11 mouse cellular contexts compared by ENCODE assay signal in genomic region chr15:81212976-81213375, GRCm38 (mm10). TPM values are rescaled to one million over a fixed set of nuclear protein-coding genes. Genes with fewer than 3 reads are reported as not detected.
A peak's percentile ranks its signal among the peaks of the same experiment; 100 is the strongest.
DNase-seq lines count a peak whose midpoint lies in the region; ATAC-seq and TF ChIP-seq lines count a peak whose summit lies in the region.
"Had no signal": no experiment of that assay in that cellular context is flagged by ENCODE, and none has a peak within 500 bp of the region (broad histone marks: within the 10 kb centered on the region; RNA-seq: fewer than 3 reads in every experiment).

No protein-coding gene starts in this region.

- H3K27me3 ChIP-seq in hindbrain, embryonic 12.5 days = no peaks in the 10 kb centered on the region
- no peaks in the 10 kb centered on the region for H3K27me3 ChIP-seq in hindbrain, embryonic 14.5 days (ENCODE audit: control insufficient read depth, insufficient read depth, low read length)
- H3K27me3 ChIP-seq in limb, embryonic 14.5 days (ENCODE audit: control insufficient read depth, insufficient read depth, low read length) = no peaks in the 10 kb centered on the region
- H3K27me3 ChIP-seq: liver, embryonic 15.5 days had no signal

- no peak overlapping the region for H3K4me3 ChIP-seq in hindbrain, embryonic 12.5 days
- H3K4me3 ChIP-seq in hindbrain, embryonic 14.5 days (replicated peaks; ENCODE audit: low read length) = no peak overlapping the region
- no peak overlapping the region for H3K4me3 ChIP-seq in limb, embryonic 14.5 days (replicated peaks; ENCODE audit: low read length)
- H3K4me3 ChIP-seq: liver, embryonic 15.5 days had no signal

- DNase-seq in hindbrain, embryonic 14.5 days (ENCODE audit: low spot score) = no peak
- DNase-seq in adrenal gland, postnatal 10 days = peak; percentile 73
- peak; percentile 73 to 84 for DNase-seq in gastrocnemius, adult 8-10 months (ENCODE audit: low spot score in 2 of 2)
- DNase-seq in limb, embryonic 14.5 days (ENCODE audit: low spot score) = peak; percentile 48
- DNase-seq in right cerebral cortex, postnatal 25 days = no peak
- no peak for DNase-seq in left cerebral cortex, postnatal 25 days (ENCODE audit: low spot score in 2 of 2)
- no peak for DNase-seq in retina, embryonic 14.5 days (ENCODE audit: low spot score)
- DNase-seq: thymus, postnatal 4 days had no signal

- H3K4me2 ChIP-seq in hindbrain, embryonic 12.5 days (replicated peaks) = 0 out of 2 replicates have a peak overlapping the region, but pooled peaks have one; percentile 6
- no peak overlapping the region for H3K4me2 ChIP-seq in hindbrain, embryonic 14.5 days (replicated peaks)
- peak overlapping the region; percentile 20; the same call in 1 of the 2 replicates for H3K4me2 ChIP-seq in limb, embryonic 14.5 days (replicated peaks; ENCODE audit: low read depth, low read length, severe bottlenecking)
- H3K4me2 ChIP-seq: liver, embryonic 15.5 days had no signal

- intact Hi-C loops in left cerebral cortex, postnatal 25 days (cut with DNase I) = no loop called here

- TF ChIP-seq POLR2A in limb, embryonic 14.5 days (IDR thresholded peaks at IDR 0.05; ENCODE audit: borderline replicate concordance, extremely low read depth, insufficient read depth, insufficient read length) = no peak

- no peaks in the 10 kb centered on the region for H3K36me3 ChIP-seq in hindbrain, embryonic 12.5 days
- no peaks in the 10 kb centered on the region for H3K36me3 ChIP-seq in hindbrain, embryonic 14.5 days (replicated peaks; ENCODE audit: control insufficient read depth, insufficient read depth)
- H3K36me3 ChIP-seq in limb, embryonic 14.5 days (ENCODE audit: control insufficient read depth, insufficient read depth, low read length) = no peaks in the 10 kb centered on the region
- H3K36me3 ChIP-seq: liver, embryonic 15.5 days had no signal

- no peak overlapping the region for H3K9ac ChIP-seq in hindbrain, embryonic 12.5 days
- no peak overlapping the region for H3K9ac ChIP-seq in hindbrain, embryonic 14.5 days
- no peak overlapping the region for H3K9ac ChIP-seq in limb, embryonic 14.5 days (ENCODE audit: low read depth, low read length, severe bottlenecking)
- H3K9ac ChIP-seq: liver, embryonic 15.5 days had no signal

- no peak for ATAC-seq in hindbrain, embryonic 12.5 days (ENCODE audit: low FRiP score)
- ATAC-seq in hindbrain, embryonic 14.5 days (ENCODE audit: low FRiP score) = no peak
- ATAC-seq in limb, embryonic 14.5 days (ENCODE audit: low FRiP score, low read depth) = peak; percentile 44; the same call in 1 of the 2 replicates
- ATAC-seq: hindbrain, embryonic 16.5 days had no signal

- no peaks in the 10 kb centered on the region for H3K4me1 ChIP-seq in hindbrain, embryonic 12.5 days
- no peaks in the 10 kb centered on the region for H3K4me1 ChIP-seq in hindbrain, embryonic 14.5 days (replicated peaks; ENCODE audit: control insufficient read depth, insufficient read depth, low read length)
- H3K4me1 ChIP-seq in limb, embryonic 14.5 days (ENCODE audit: control insufficient read depth, insufficient read depth, low read length) = 0 out of 2 replicates have a peak, but pooled peaks cover 5% of the 10 kb centered on the region
- H3K4me1 ChIP-seq: liver, embryonic 15.5 days had no signal

- no peaks in the 10 kb centered on the region for H3K9me3 ChIP-seq in hindbrain, embryonic 12.5 days (replicated peaks)
- H3K9me3 ChIP-seq in hindbrain, embryonic 14.5 days (ENCODE audit: control insufficient read depth, low read length) = no peaks in the 10 kb centered on the region
- H3K9me3 ChIP-seq in limb, embryonic 14.5 days (ENCODE audit: control insufficient read depth, low read length) = no peaks in the 10 kb centered on the region
- H3K9me3 ChIP-seq: liver, embryonic 15.5 days had no signal

- 64% methylated on average over 15 of the region's 15 CpGs for WGBS in hindbrain, embryonic 12.5 days
- 77% methylated on average over 15 of the region's 15 CpGs for WGBS in hindbrain, embryonic 14.5 days
- 29% methylated on average over 15 of the region's 15 CpGs for WGBS in limb, embryonic 14.5 days

- no peak overlapping the region for H3K27ac ChIP-seq in hindbrain, embryonic 12.5 days
- H3K27ac ChIP-seq in hindbrain, embryonic 14.5 days = no peak overlapping the region
- no peak overlapping the region for H3K27ac ChIP-seq in limb, embryonic 14.5 days (replicated peaks; ENCODE audit: low read depth, low read length)
- H3K27ac ChIP-seq: liver, embryonic 15.5 days had no signal

RNA-seq across cellular contexts. Expression of gene Mchr1, which starts 22.3 kb away (rescaled TPM):
- polyA plus RNA-seq in hindbrain, embryonic 12.5 days (2016; fragmentation: Nextera tagmentation; extraction: Ambion mirVana) = 0.74 and 1.2 TPM in 2 replicates
- polyA plus RNA-seq in hindbrain, embryonic 14.5 days (2014; fragmentation: Nextera tagmentation; extraction: Ambion mirVana) = 3.4 and 5.4 TPM in 2 replicates
- total RNA-seq in adrenal gland, postnatal 10 days (2021) = under 1 TPM; 0.18 to 0.61 TPM
- 1 to 10 TPM; 2.1 to 6.9 (median 4.4) TPM for total RNA-seq in gastrocnemius, adult 8-10 months (2022)
- 1.6 and 1.7 TPM in 2 replicates for polyA plus RNA-seq in limb, embryonic 14.5 days (2012; rRNA removed)
- 0.93 and 1.2 TPM in 2 replicates for polyA plus RNA-seq in limb, embryonic 14.5 days (2014; fragmentation: Nextera tagmentation; extraction: Ambion mirVana)
- 10 to 100 TPM; 21.5 to 26.7 TPM for total RNA-seq in left cerebral cortex, postnatal 25 days (2021)

RNA-seq across cellular contexts. Expression of gene Mrtfa, which starts 22.4 kb away (rescaled TPM):
- polyA plus RNA-seq in hindbrain, embryonic 12.5 days (2016; fragmentation: Nextera tagmentation; extraction: Ambion mirVana) = 29.8 and 30.6 TPM in 2 replicates
- 29.0 and 31.5 TPM in 2 replicates for polyA plus RNA-seq in hindbrain, embryonic 14.5 days (2014; fragmentation: Nextera tagmentation; extraction: Ambion mirVana)
- 10 to 100 TPM; 23.7 to 26.2 TPM for total RNA-seq in adrenal gland, postnatal 10 days (2021)
- total RNA-seq in gastrocnemius, adult 8-10 months (2022) = 10 to 100 TPM; 13.8 to 23.9 (median 17.8) TPM
- 29.8 and 39.1 TPM in 2 replicates for polyA plus RNA-seq in limb, embryonic 14.5 days (2012; rRNA removed)
- polyA plus RNA-seq in limb, embryonic 14.5 days (2014; fragmentation: Nextera tagmentation; extraction: Ambion mirVana) = 25.2 and 30.0 TPM in 2 replicates
- total RNA-seq in left cerebral cortex, postnatal 25 days (2021) = 10 to 100 TPM; 65.0 to 71.8 TPM

Comparison
In these comparisons a context has a peak if more than half of its experiments do, and no peak if none do; other contexts are left out.
1. DNase-seq: peak in adrenal gland, postnatal 10 days (single experiment), gastrocnemius, adult 8-10 months (2 of 2) and limb, embryonic 14.5 days (single experiment); none in hindbrain, embryonic 14.5 days (single experiment), right cerebral cortex, postnatal 25 days (single experiment), left cerebral cortex, postnatal 25 days (0 of 2) and retina, embryonic 14.5 days (single experiment).